Mouse (Mus musculus) liver, embryonic 14.5 days (tissue): ENCODE measurements around the gene Dclk2. TPM values are rescaled to one million over a fixed set of nuclear protein-coding genes. Genes with fewer than 3 reads are reported as not detected.

Experiments
- ATAC-seq: fragments of 200-750 bp; cut with Nextera tagmentation; 2 replicates; pipeline ENCODE4 v1.8.0; 2017; ENCODE audit warnings: moderate number of reproducible peaks, mild to moderate bottlenecking, moderate library complexity; ENCODE audit not compliant: insufficient read depth
- DNase-seq, 3 experiments: peaks; one replicate each; pipeline ENCODE4 v3.0.0-alpha.2; 2012 to 2013; ENCODE audit warnings: low read depth in 3 of 3, low spot score in 3 of 3
- H3K27ac ChIP-seq: fragments of 300-500 bp; sonication (generic); 2 replicates; pipeline ENCODE4 v1.5.1; 2014; ENCODE audit warnings: moderate library complexity, mild to moderate bottlenecking, control low read depth, inconsistent platforms
- H3K27me3 ChIP-seq: fragments of 300-500 bp; sonication (generic); 2 replicates; pipeline ENCODE4 v1.6.1; 2014; ENCODE audit warnings: mild to moderate bottlenecking, low read length, moderate library complexity; ENCODE audit not compliant: control insufficient read depth, insufficient read depth
- H3K36me3 ChIP-seq: fragments of 300-500 bp; sonication (generic); replicated peaks from 2 replicates; pipeline ENCODE4 v1.6.1; 2014; ENCODE audit warnings: low read depth; ENCODE audit not compliant: control insufficient read depth, insufficient read depth
- H3K4me1 ChIP-seq, 2 experiments: fragments of 200-500 bp in 1 of 2; fragments of 300-500 bp in 1 of 2; sonication (generic) in 1 of 2; replicated peaks; 2 replicates each; pipeline ENCODE4 v1.6.1; 2012 to 2014; ENCODE audit warnings: antibody characterized with exemption in 1 of 2, inconsistent platforms in 1 of 2, low read length in 1 of 2; ENCODE audit not compliant: control insufficient read depth in 2 of 2, insufficient read depth in 2 of 2
- H3K4me2 ChIP-seq: fragments of 300-500 bp; sonication (generic); 2 replicates; pipeline ENCODE4 v1.6.1; 2014; ENCODE audit warnings: low read depth, mild to moderate bottlenecking, control low read depth, moderate library complexity
- H3K4me3 ChIP-seq, 2 experiments: fragments of 200-500 bp in 1 of 2; fragments of 300-500 bp in 1 of 2; sonication (generic) in 1 of 2; 2 replicates each; pipeline ENCODE4 v1.5.1; 2012 to 2014; ENCODE audit warnings: low read depth in 2 of 2, low read length in 2 of 2, mild to moderate bottlenecking in 2 of 2, control low read depth in 1 of 2, inconsistent platforms in 1 of 2, moderate library complexity in 1 of 2; ENCODE audit not compliant: insufficient read depth in 1 of 2
- H3K9ac ChIP-seq: fragments of 300-500 bp; sonication (generic); replicated peaks from 2 replicates; pipeline ENCODE4 v1.6.1; 2014; ENCODE audit warnings: mild to moderate bottlenecking, control low read depth, moderate library complexity
- H3K9me3 ChIP-seq: fragments of 300-500 bp; sonication (generic); 2 replicates; pipeline ENCODE4 v1.6.1; 2016; ENCODE audit warnings: low read length, mixed read lengths; ENCODE audit not compliant: control insufficient read depth
- CTCF ChIP-seq: IDR thresholded peaks from 2 replicates; pipeline ENCODE4 v1.5.1; 2016; ENCODE audit warnings: antibody characterized with exemption, low read depth, control low read depth
- EP300 ChIP-seq: IDR thresholded peaks from 2 replicates; pipeline ENCODE4 v1.6.1; 2016; ENCODE audit warnings: antibody characterized with exemption, low read depth
- WGBS: fragments of 180-500 bp; shearing (Covaris S2); extraction: QIAGEN DNeasy Blood & Tissue Kit; methylation state at CpG from one replicate; pipeline ENCODE4 v1.1.7; 2014; ENCODE audit not compliant: insufficient replicate concordance; 5-methylcytosine and 5-hydroxymethylcytosine counted together
- polyA plus RNA-seq, 2 experiments: library from polyadenylated mRNA; depleted of rRNA in 1 of 2; stranded (reverse) in 1 of 2; unstranded in 1 of 2; fragments of >200 nt; fragmentation: Nextera tagmentation in 1 of 2; extraction: Ambion mirVana in 1 of 2; gene quantifications; 2 replicates each; pipeline versions ENCODE4 v1.2.1 to v1.2.3; 2012 to 2014

Gene Dclk2
- 8.2 and 8.7 TPM in 2 replicates for polyA plus RNA-seq (2012; rRNA removed)
- 12.5 and 12.8 TPM in 2 replicates for polyA plus RNA-seq (2014; fragmentation: Nextera tagmentation; extraction: Ambion mirVana)

GRCm38 (mm10) chr3:86920343-86921083, at the start of gene Dclk2:
Gene Dclk2, minus strand, starts transcription at chr3:86920852.
- ATAC-seq (peak; percentile 69), DNase-seq (no peak)
- H3K4me1 ChIP-seq: no peaks in the 10 kb centered on the region
- H3K36me3 ChIP-seq: no peaks in the 10 kb centered on the region
- TF ChIP-seq CTCF (no peak), EP300 (no peak)
- peak within 1 kb of the TSS; percentile 68 for H3K4me2 ChIP-seq
- WGBS: under 1% methylated on average over 67 of the region's 91 CpGs
- peak within 1 kb of the TSS; percentile 48 to 59 for H3K4me3 ChIP-seq
- H3K27ac ChIP-seq: no peak within 1 kb of the TSS
- no peaks in the 10 kb centered on the region for H3K9me3 ChIP-seq
- peaks cover 32% of the 10 kb centered on the region for H3K27me3 ChIP-seq
- no peak within 1 kb of the TSS for H3K9ac ChIP-seq

- TF ChIP-seq EP300 (no peak), CTCF (no peak)
- 71% methylated on average over 17 of the region's 17 CpGs for WGBS
- no peak for ATAC-seq
Measured at GRCm38 (mm10) chr3:86962665-86963435, 42.2 kb upstream of the Dclk2 start.

GRCm38 (mm10) chr3:86961395-86961669, 40.7 kb upstream of the Dclk2 start:
- Histone ChIP-seq H3K9me3 (no peaks in the 10 kb centered on the region), H3K36me3 (no peaks in the 10 kb centered on the region), H3K27ac (no peak overlapping the region), H3K4me2 (no peak overlapping the region), H3K27me3 (no peaks in the 10 kb centered on the region), H3K4me1 (no peaks in the 10 kb centered on the region; a peak in 2 of 4 replicates), H3K4me3 (no peak overlapping the region), H3K9ac (no peak overlapping the region)
- DNase-seq: no peak
- TF ChIP-seq EP300 (no peak), CTCF (no peak)
- no peak for ATAC-seq
- WGBS: 45% methylated on average over 2 of the region's 2 CpGs

More at GRCm38 (mm10) chr3:86962665-86963435, 42.2 kb upstream of the Dclk2 start:
- Histone ChIP-seq H3K9me3 (no peaks in the 10 kb centered on the region), H3K9ac (no peak overlapping the region), H3K4me3 (no peak overlapping the region), H3K36me3 (no peaks in the 10 kb centered on the region), H3K27me3 (no peaks in the 10 kb centered on the region), H3K4me2 (no peak overlapping the region), H3K4me1 (no peaks in the 10 kb centered on the region; a peak in 2 of 4 replicates), H3K27ac (no peak overlapping the region)
- no peak for DNase-seq

- Histone ChIP-seq H3K27me3 (no peaks in the 10 kb centered on the region), H3K36me3 (no peaks in the 10 kb centered on the region), H3K27ac (no peak overlapping the region), H3K4me1 (no peaks in the 10 kb centered on the region; a peak in 2 of 4 replicates), H3K9me3 (no peaks in the 10 kb centered on the region), H3K9ac (no peak overlapping the region), H3K4me2 (no peak overlapping the region), H3K4me3 (no peak overlapping the region)
- WGBS: 36% methylated on average over 17 of the region's 17 CpGs
- no peak for DNase-seq
- no peak for ATAC-seq
- TF ChIP-seq CTCF (no peak), EP300 (no peak)
Measured at GRCm38 (mm10) chr3:86960656-86961394, 40.2 kb upstream of the Dclk2 start.
